Mouse (Mus musculus): ENCODE results near the gene Sele. TPM values are rescaled to one million over a fixed set of nuclear protein-coding genes. Genes with fewer than 3 reads are reported as not detected.
A peak's percentile ranks its signal among the peaks of the same experiment; 100 is the strongest.

Gene Sele
- polyA plus RNA-seq, 1 experiment, result 0.49 TPM

DNA sequence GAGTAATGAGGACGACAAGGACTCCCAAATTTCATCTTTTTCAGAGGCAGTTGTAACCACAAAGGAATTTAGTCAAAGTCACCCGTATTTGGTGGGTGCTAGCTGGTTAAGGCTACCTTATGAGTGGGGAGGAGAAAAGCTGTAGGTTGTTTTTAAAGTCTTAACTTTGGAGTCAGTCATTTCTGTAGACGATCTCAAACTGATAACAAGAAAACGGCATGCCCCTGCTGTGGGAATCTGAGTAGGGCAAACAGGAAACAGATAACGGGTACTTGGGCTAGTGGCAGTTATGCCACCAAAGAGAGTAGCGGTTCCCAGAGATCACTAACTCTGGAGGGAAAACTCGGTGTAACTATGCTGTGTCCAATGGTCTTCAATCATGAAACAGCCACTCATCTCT, 25.8 kb downstream of the Sele start:
- TF ChIP-seq CTCF (IDR thresholded peaks at IDR 0.05; ENCODE audit: control insufficient read depth, insufficient read depth, insufficient replicate concordance, low read depth, low read length) (no peak), POLR2A (IDR thresholded peaks at IDR 0.05; ENCODE audit: control insufficient read depth, low read depth, low read length) (no peak)
- Histone ChIP-seq H3K36me3 (ENCODE audit: control insufficient read depth, insufficient read depth, low read length) (no peaks in the 10 kb centered on the region), H3K4me1 (ENCODE audit: control insufficient read depth, insufficient read depth, low read length) (no peaks in the 10 kb centered on the region), H3K27ac (ENCODE audit: control insufficient read depth, insufficient read depth, low read depth, low read length) (no peak overlapping the region), H3K4me3 (ENCODE audit: control insufficient read depth, low read depth, low read length) (no peak overlapping the region), H3K27me3 (ENCODE audit: control insufficient read depth, insufficient read depth, low read length) (no peaks in the 10 kb centered on the region)

DNA sequence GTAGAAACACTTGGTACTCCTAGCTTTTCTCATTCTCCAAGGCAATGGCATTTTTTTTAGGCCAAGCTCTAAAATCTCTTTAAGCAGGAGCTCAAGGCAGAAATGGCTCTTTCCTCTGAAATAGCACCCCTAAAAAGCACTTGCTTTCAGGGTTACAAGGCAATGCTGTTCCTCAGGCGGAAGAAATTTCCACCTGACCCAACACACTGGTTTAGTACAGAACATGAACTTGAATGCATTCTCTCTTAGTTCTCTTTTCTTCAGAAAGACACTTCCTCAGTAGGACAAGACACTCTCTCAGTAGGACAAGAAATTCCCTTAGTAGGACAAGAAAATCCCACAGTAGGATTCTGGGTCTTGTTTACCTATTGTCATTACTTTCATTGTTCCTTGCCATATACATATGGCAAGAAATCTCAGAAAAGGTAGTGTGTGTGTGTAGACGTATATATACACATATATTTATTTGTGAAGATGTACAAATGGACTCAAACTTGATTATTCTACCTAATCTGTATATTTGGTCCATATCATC, 26.6 kb downstream of the Sele start:
- no peaks in the 10 kb centered on the region for H3K4me1 ChIP-seq (ENCODE audit: control insufficient read depth, insufficient read depth, low read length)
- TF ChIP-seq POLR2A (IDR thresholded peaks at IDR 0.05; ENCODE audit: control insufficient read depth, low read depth, low read length) (no peak), CTCF (IDR thresholded peaks at IDR 0.05; ENCODE audit: control insufficient read depth, insufficient read depth, insufficient replicate concordance, low read depth, low read length) (no peak)
- H3K27ac ChIP-seq (ENCODE audit: control insufficient read depth, insufficient read depth, low read depth, low read length), result no peak overlapping the region
- H3K27me3 ChIP-seq (ENCODE audit: control insufficient read depth, insufficient read depth, low read length), result no peaks in the 10 kb centered on the region
- no peak overlapping the region for H3K4me3 ChIP-seq (ENCODE audit: control insufficient read depth, low read depth, low read length)
- H3K36me3 ChIP-seq (ENCODE audit: control insufficient read depth, insufficient read depth, low read length), result no peaks in the 10 kb centered on the region

- TF ChIP-seq CTCF (IDR thresholded peaks at IDR 0.05; ENCODE audit: control insufficient read depth, insufficient read depth, insufficient replicate concordance, low read depth, low read length) (no peak), POLR2A (IDR thresholded peaks at IDR 0.05; ENCODE audit: control insufficient read depth, low read depth, low read length) (no peak)
- no peaks in the 10 kb centered on the region for H3K27me3 ChIP-seq (ENCODE audit: control insufficient read depth, insufficient read depth, low read length)
- no peak overlapping the region for H3K27ac ChIP-seq (ENCODE audit: control insufficient read depth, insufficient read depth, low read depth, low read length)
These were observed 27.4 kb downstream of the Sele start for GRCm38 (mm10) chr1:164075416-164075815.

DNA sequence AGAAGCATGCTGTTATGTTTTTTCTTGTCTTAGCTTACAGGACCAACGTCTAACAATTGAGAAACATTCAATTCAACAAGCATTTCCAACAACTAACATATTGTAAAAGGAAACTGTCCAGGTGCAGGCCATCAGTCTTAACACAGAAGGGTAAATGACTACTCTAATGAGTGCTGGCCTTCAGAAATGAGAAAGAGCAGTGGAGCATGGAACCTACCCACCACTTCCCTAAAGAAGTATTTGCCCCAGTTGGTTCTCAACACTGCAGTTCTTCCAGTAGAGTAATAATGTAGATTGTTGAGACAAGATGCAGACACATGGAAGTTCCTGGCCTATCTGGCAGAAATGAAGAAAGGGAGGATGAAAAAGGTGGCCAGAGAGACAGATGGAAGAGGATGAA, 28.4 kb downstream of the Sele start:
- TF ChIP-seq POLR2A (IDR thresholded peaks at IDR 0.05; ENCODE audit: control insufficient read depth, low read depth, low read length) (no peak), CTCF (IDR thresholded peaks at IDR 0.05; ENCODE audit: control insufficient read depth, insufficient read depth, insufficient replicate concordance, low read depth, low read length) (no peak)
- Histone ChIP-seq H3K27me3 (ENCODE audit: control insufficient read depth, insufficient read depth, low read length) (no peaks in the 10 kb centered on the region), H3K4me3 (ENCODE audit: control insufficient read depth, low read depth, low read length) (no peak overlapping the region), H3K36me3 (ENCODE audit: control insufficient read depth, insufficient read depth, low read length) (no peaks in the 10 kb centered on the region), H3K4me1 (ENCODE audit: control insufficient read depth, insufficient read depth, low read length) (no peaks in the 10 kb centered on the region), H3K27ac (ENCODE audit: control insufficient read depth, insufficient read depth, low read depth, low read length) (no peak overlapping the region)

More at GRCm38 (mm10) chr1:164075416-164075815, 27.4 kb downstream of the Sele start:
- Histone ChIP-seq H3K4me3 (ENCODE audit: control insufficient read depth, low read depth, low read length) (no peak overlapping the region), H3K36me3 (ENCODE audit: control insufficient read depth, insufficient read depth, low read length) (no peaks in the 10 kb centered on the region), H3K4me1 (ENCODE audit: control insufficient read depth, insufficient read depth, low read length) (no peaks in the 10 kb centered on the region)

GRCm38 (mm10) chr1:164077031-164077430, 29.0 kb downstream of the Sele start:
- Histone ChIP-seq H3K4me1 (ENCODE audit: control insufficient read depth, insufficient read depth, low read length) (no peaks in the 10 kb centered on the region), H3K27ac (ENCODE audit: control insufficient read depth, insufficient read depth, low read depth, low read length) (no peak overlapping the region), H3K36me3 (ENCODE audit: control insufficient read depth, insufficient read depth, low read length) (no peaks in the 10 kb centered on the region), H3K4me3 (ENCODE audit: control insufficient read depth, low read depth, low read length) (no peak overlapping the region), H3K27me3 (ENCODE audit: control insufficient read depth, insufficient read depth, low read length) (no peaks in the 10 kb centered on the region)
- TF ChIP-seq POLR2A (IDR thresholded peaks at IDR 0.05; ENCODE audit: control insufficient read depth, low read depth, low read length) (no peak), CTCF (IDR thresholded peaks at IDR 0.05; ENCODE audit: control insufficient read depth, insufficient read depth, insufficient replicate concordance, low read depth, low read length) (no peak)

DNA sequence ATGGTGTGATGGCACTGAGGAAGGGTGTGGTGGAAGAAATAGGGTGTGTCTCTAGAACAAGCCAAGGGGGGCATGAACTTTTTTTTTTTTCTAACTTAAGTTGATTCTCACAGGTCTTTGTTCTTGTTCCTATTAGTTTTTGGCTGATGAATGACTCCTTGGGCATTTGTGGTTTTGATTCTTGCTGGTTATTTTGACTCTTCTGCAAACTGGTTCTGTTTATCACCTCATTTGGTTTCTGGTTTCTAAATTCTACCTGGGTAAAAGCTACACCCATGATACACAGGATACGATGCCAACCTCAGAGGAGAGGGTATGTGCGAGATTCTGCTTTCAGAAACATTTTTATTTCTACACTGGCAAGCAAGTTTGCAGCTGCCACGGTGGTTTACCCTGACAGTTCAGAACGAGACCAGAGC, 30.3 kb downstream of the Sele start:
- TF ChIP-seq CTCF (IDR thresholded peaks at IDR 0.05; ENCODE audit: control insufficient read depth, insufficient read depth, insufficient replicate concordance, low read depth, low read length) (no peak), POLR2A (IDR thresholded peaks at IDR 0.05; ENCODE audit: control insufficient read depth, low read depth, low read length) (no peak)
- H3K4me1 ChIP-seq (ENCODE audit: control insufficient read depth, insufficient read depth, low read length), result no peaks in the 10 kb centered on the region
- H3K27ac ChIP-seq (ENCODE audit: control insufficient read depth, insufficient read depth, low read depth, low read length), result peak overlapping the region; percentile 91; the same call in 1 of the 2 replicates
- no peaks in the 10 kb centered on the region for H3K27me3 ChIP-seq (ENCODE audit: control insufficient read depth, insufficient read depth, low read length)
- H3K4me3 ChIP-seq (ENCODE audit: control insufficient read depth, low read depth, low read length), result peak overlapping the region; percentile 73; the same call in 1 of the 2 replicates
- H3K36me3 ChIP-seq (ENCODE audit: control insufficient read depth, insufficient read depth, low read length), result no peaks in the 10 kb centered on the region

DNA sequence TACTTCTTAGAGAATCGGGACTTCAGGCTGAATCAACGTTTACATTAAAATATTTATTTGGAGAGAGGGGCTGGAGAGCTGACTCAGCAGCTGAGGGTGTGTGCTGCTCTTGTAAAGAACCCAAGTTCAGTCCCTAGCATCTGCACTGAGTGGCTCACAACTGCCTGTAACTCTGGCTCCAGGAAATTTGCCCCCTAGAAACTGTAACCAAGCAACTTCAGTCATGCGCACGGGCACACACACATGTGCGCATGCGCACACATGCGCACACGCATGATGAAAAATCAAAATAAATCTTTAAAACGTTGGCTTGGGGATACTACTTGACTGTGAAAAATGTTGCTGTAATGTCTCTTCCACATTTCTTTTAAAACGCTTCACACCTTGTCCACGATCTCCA, 31.1 kb downstream of the Sele start:
- Histone ChIP-seq H3K27ac (ENCODE audit: control insufficient read depth, insufficient read depth, low read depth, low read length) (peak overlapping the region; percentile 91), H3K36me3 (ENCODE audit: control insufficient read depth, insufficient read depth, low read length) (no peaks in the 10 kb centered on the region), H3K4me3 (ENCODE audit: control insufficient read depth, low read depth, low read length) (peak overlapping the region; percentile 73), H3K27me3 (ENCODE audit: control insufficient read depth, insufficient read depth, low read length) (no peaks in the 10 kb centered on the region), H3K4me1 (ENCODE audit: control insufficient read depth, insufficient read depth, low read length) (no peaks in the 10 kb centered on the region)
- peak; percentile 69; the same call in 1 of the 2 replicates for TF ChIP-seq POLR2A (IDR thresholded peaks at IDR 0.05; ENCODE audit: control insufficient read depth, low read depth, low read length)
- no peak for TF ChIP-seq CTCF (IDR thresholded peaks at IDR 0.05; ENCODE audit: control insufficient read depth, insufficient read depth, insufficient replicate concordance, low read depth, low read length)

Measured in testis, adult 2 months (tissue).